Mouse (Mus musculus) ovary, adult 10 weeks (tissue): ENCODE measurements around the gene Pde4b. TPM values are rescaled to one million over a fixed set of nuclear protein-coding genes. Genes with fewer than 3 reads are reported as not detected.

Experiments
- polyA plus RNA-seq: library from polyadenylated mRNA; stranded (reverse); fragments of 350-450 nt; fragmentation: Illumina TruSeq; extraction: RNeasy Lipid Tissue Mini Kit (QIAGEN cat#74804); gene quantifications from one replicate; pipeline ENCODE4 v1.2.3, GENCODE M21; 2014

The Pde4b gene
- polyA plus RNA-seq, result 8.0 TPM

GRCm38 (mm10) chr4:102087091-102087565 lies at the start of gene Pde4b:
Pde4b (plus strand) TSS chr4:102087543.

Other genes with a start within 250 kb of the Pde4b start
- gene B020004J07Rik, start 243.5 kb upstream of the Pde4b start, polyA plus RNA-seq, result not detected
- not detected for gene C130073F10Rik, start 193.8 kb upstream of the Pde4b start, polyA plus RNA-seq
- gene Gm12800, start 178.4 kb upstream of the Pde4b start, polyA plus RNA-seq, result not detected
- gene Gm12794, start 147.1 kb upstream of the Pde4b start, polyA plus RNA-seq, result not detected
- gene Gm12790, start 106.5 kb upstream of the Pde4b start, polyA plus RNA-seq, result not detected
- gene Gm12789, start 100.9 kb upstream of the Pde4b start, polyA plus RNA-seq, result not detected